13 mouse cellular contexts compared by ENCODE assay signal in the genomic region with DNA sequence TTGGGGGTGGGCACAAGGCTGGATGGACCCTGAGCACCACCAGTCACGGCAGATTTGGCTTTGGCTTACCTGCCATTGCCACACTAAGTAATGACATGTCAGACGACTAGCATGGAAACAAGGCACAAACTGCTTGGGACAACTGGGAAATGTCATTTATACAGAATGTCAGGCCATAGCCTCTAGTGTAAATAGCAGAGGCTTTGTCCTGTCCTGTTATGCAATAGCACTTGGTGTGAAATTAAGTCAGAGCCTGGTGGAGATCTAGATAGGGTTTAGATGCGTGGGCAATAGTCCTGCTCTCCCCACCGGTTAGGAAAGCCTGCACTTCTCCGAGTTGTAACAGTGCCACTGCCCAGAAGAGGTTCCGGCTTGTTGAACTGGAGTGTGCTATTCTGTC.
DNase-seq lines count a peak whose midpoint lies in the region; ATAC-seq and TF ChIP-seq lines count a peak whose summit lies in the region.
"Had no signal": no experiment of that assay in that cellular context is flagged by ENCODE, and none has a peak within 500 bp of the region (broad histone marks: within the 10 kb centered on the region; RNA-seq: fewer than 3 reads in every experiment).

No protein-coding gene starts in this region.

- no peaks in the 10 kb centered on the region for H3K27me3 ChIP-seq in forebrain, embryonic 11.5 days (ENCODE audit: control insufficient read depth, insufficient read depth, low read length)
- H3K27me3 ChIP-seq in forebrain, embryonic 14.5 days (replicated peaks; ENCODE audit: control insufficient read depth, insufficient read depth, low read length), result no peaks in the 10 kb centered on the region
- H3K27me3 ChIP-seq in liver, embryonic 16.5 days (ENCODE audit: control insufficient read depth, insufficient read depth, low read depth, low read length), result no peaks in the 10 kb centered on the region
- H3K27me3 ChIP-seq in liver, postnatal 0 days (ENCODE audit: insufficient read depth, low read length), result no peaks in the 10 kb centered on the region
- H3K27me3 ChIP-seq in ES-Bruce4 (ENCODE audit: control insufficient read depth, insufficient read depth, low read length, poor library complexity, severe bottlenecking), result no peaks in the 10 kb centered on the region
- peaks cover 7% of the 10 kb centered on the region; the same call in 1 of the 2 replicates for H3K27me3 ChIP-seq in hindbrain, embryonic 12.5 days
- H3K27me3 ChIP-seq: megakaryocyte, embryonic 14.5 days had no signal

- no peaks in the 10 kb centered on the region for H3K9me3 ChIP-seq in forebrain, embryonic 11.5 days (ENCODE audit: control insufficient read depth, low read length)
- no peaks in the 10 kb centered on the region for H3K9me3 ChIP-seq in forebrain, embryonic 14.5 days (replicated peaks; ENCODE audit: control insufficient read depth, low read length)
- H3K9me3 ChIP-seq in liver, embryonic 16.5 days (replicated peaks; ENCODE audit: control insufficient read depth, low read length), result no peaks in the 10 kb centered on the region
- H3K9me3 ChIP-seq in liver, postnatal 0 days (ENCODE audit: low read length), result no peaks in the 10 kb centered on the region
- peaks cover 1% of the 10 kb centered on the region; the same call in 1 of the 2 replicates for H3K9me3 ChIP-seq in ES-Bruce4 (replicated peaks; ENCODE audit: control insufficient read depth, insufficient read depth, low read length, poor library complexity, severe bottlenecking)
- no peaks in the 10 kb centered on the region for H3K9me3 ChIP-seq in hindbrain, embryonic 12.5 days (replicated peaks)

- TF ChIP-seq CTCF in liver, postnatal 0 days (IDR thresholded peaks at IDR 0.05; ENCODE audit: low read depth), result no peak
- TF ChIP-seq CTCF in ES-Bruce4 (IDR thresholded peaks at IDR 0.05; ENCODE audit: low read depth, low read length), result no peak

- WGBS in forebrain, embryonic 11.5 days, result 48% methylated on average over 6 of the region's 6 CpGs
- WGBS in forebrain, embryonic 14.5 days, result 34% methylated on average over 6 of the region's 6 CpGs
- WGBS in liver, embryonic 16.5 days (ENCODE audit: insufficient replicate concordance), result 56% methylated on average over 6 of the region's 6 CpGs
- 52% methylated on average over 6 of the region's 6 CpGs for WGBS in liver, postnatal 0 days (ENCODE audit: insufficient replicate concordance)
- 26% methylated on average over 6 of the region's 6 CpGs for WGBS in hindbrain, embryonic 12.5 days

- no peak overlapping the region for H3K4me3 ChIP-seq in forebrain, embryonic 11.5 days (ENCODE audit: low read depth, low read length)
- H3K4me3 ChIP-seq in forebrain, embryonic 14.5 days (ENCODE audit: low read depth, low read length), result no peak overlapping the region
- H3K4me3 ChIP-seq in liver, embryonic 16.5 days (ENCODE audit: low read depth, low read length), result no peak overlapping the region
- H3K4me3 ChIP-seq in liver, postnatal 0 days (ENCODE audit: low read depth, low read length), result no peak overlapping the region
- no peak overlapping the region for H3K4me3 ChIP-seq in ES-Bruce4 (ENCODE audit: low read depth, low read length)
- H3K4me3 ChIP-seq in hindbrain, embryonic 12.5 days, result no peak overlapping the region
- H3K4me3 ChIP-seq: layer of hippocampus, adult 2 months; megakaryocyte, embryonic 14.5 days had no signal

- TF ChIP-seq EP300 in liver, postnatal 0 days (IDR thresholded peaks at IDR 0.05; ENCODE audit: low read depth), result no peak
- no peak for TF ChIP-seq EP300 in ES-Bruce4 (IDR thresholded peaks at IDR 0.05; ENCODE audit: insufficient read depth, low read depth, low read length)

- H3K4me1 ChIP-seq in forebrain, embryonic 11.5 days (replicated peaks; ENCODE audit: control insufficient read depth, insufficient read depth, low read length), result peaks cover 6% of the 10 kb centered on the region; the same call in 1 of the 2 replicates
- H3K4me1 ChIP-seq in forebrain, embryonic 14.5 days (ENCODE audit: control insufficient read depth, insufficient read depth, low read length), result peaks cover 13% of the 10 kb centered on the region
- H3K4me1 ChIP-seq in liver, embryonic 16.5 days (ENCODE audit: control insufficient read depth, low read depth, low read length), result no peaks in the 10 kb centered on the region; the same call in 1 of the 2 replicates
- H3K4me1 ChIP-seq in liver, postnatal 0 days (ENCODE audit: insufficient read depth), result no peaks in the 10 kb centered on the region
- peaks cover 8% of the 10 kb centered on the region for H3K4me1 ChIP-seq in ES-Bruce4 (ENCODE audit: control insufficient read depth, insufficient read depth, low read length)
- H3K4me1 ChIP-seq in hindbrain, embryonic 12.5 days, result peaks cover 26% of the 10 kb centered on the region
- H3K4me1 ChIP-seq: megakaryocyte, embryonic 14.5 days had no signal

- TF ChIP-seq POLR2A in ES-Bruce4 (IDR thresholded peaks at IDR 0.05; ENCODE audit: insufficient read depth, low read length), result no peak

- no peak overlapping the region for H3K4me2 ChIP-seq in forebrain, embryonic 11.5 days (ENCODE audit: low read depth, low read length, severe bottlenecking)
- no peak overlapping the region for H3K4me2 ChIP-seq in forebrain, embryonic 14.5 days (ENCODE audit: low read length)
- H3K4me2 ChIP-seq in liver, embryonic 16.5 days (ENCODE audit: low read depth, low read length), result no peak overlapping the region
- no peak overlapping the region for H3K4me2 ChIP-seq in liver, postnatal 0 days (ENCODE audit: low read depth, low read length)
- H3K4me2 ChIP-seq in hindbrain, embryonic 12.5 days (replicated peaks), result no peak overlapping the region

- no peak overlapping the region for H3K9ac ChIP-seq in forebrain, embryonic 11.5 days (ENCODE audit: low read length)
- H3K9ac ChIP-seq in forebrain, embryonic 14.5 days (ENCODE audit: low read length), result no peak overlapping the region
- H3K9ac ChIP-seq in liver, embryonic 16.5 days (ENCODE audit: low read depth, low read length), result no peak overlapping the region
- H3K9ac ChIP-seq in liver, postnatal 0 days (replicated peaks), result no peak overlapping the region
- no peak overlapping the region for H3K9ac ChIP-seq in ES-Bruce4 (ENCODE audit: low read depth, poor library complexity, severe bottlenecking)
- H3K9ac ChIP-seq in hindbrain, embryonic 12.5 days, result 0 out of 2 replicates have a peak overlapping the region, but pooled peaks have one; percentile 5

- DNase-seq in forebrain, embryonic 11.5 days (ENCODE audit: low spot score), result no peak
- DNase-seq in forebrain, embryonic 14.5 days (ENCODE audit: low spot score), result no peak
- no peak for DNase-seq in liver, postnatal 0 days
- no peak for DNase-seq in thymus, postnatal 14 days
- DNase-seq: cerebellum, adult 2 months; kidney, adult 11 months; spleen, adult 18-20 months had no signal

- no peaks in the 10 kb centered on the region for H3K36me3 ChIP-seq in forebrain, embryonic 11.5 days (ENCODE audit: control insufficient read depth, insufficient read depth, low read length)
- no peaks in the 10 kb centered on the region for H3K36me3 ChIP-seq in forebrain, embryonic 14.5 days (ENCODE audit: control insufficient read depth, insufficient read depth, low read length)
- H3K36me3 ChIP-seq in liver, embryonic 16.5 days (ENCODE audit: control insufficient read depth, insufficient read depth), result no peaks in the 10 kb centered on the region
- no peaks in the 10 kb centered on the region for H3K36me3 ChIP-seq in liver, postnatal 0 days (replicated peaks; ENCODE audit: insufficient read depth, low read length)
- no peaks in the 10 kb centered on the region for H3K36me3 ChIP-seq in ES-Bruce4 (ENCODE audit: control insufficient read depth, insufficient read depth, low read length, poor library complexity, severe bottlenecking)
- no peaks in the 10 kb centered on the region for H3K36me3 ChIP-seq in hindbrain, embryonic 12.5 days

- ATAC-seq in forebrain, embryonic 11.5 days (replicated peaks; ENCODE audit: low FRiP score), result peak; percentile 28; the same call in 1 of the 2 replicates
- ATAC-seq in forebrain, embryonic 14.5 days, result no peak
- peak; percentile 66 for ATAC-seq in liver, embryonic 16.5 days (ENCODE audit: low read depth)
- ATAC-seq in liver, postnatal 0 days, result no peak
- ATAC-seq in hindbrain, embryonic 12.5 days (ENCODE audit: low FRiP score), result peak; percentile 44
- ATAC-seq in monocyte, adult 5-6 weeks (replicated peaks; ENCODE audit: insufficient number of reproducible peaks, low FRiP score, low TSS enrichment, poor library complexity, severe bottlenecking), result no peak

- H3K27ac ChIP-seq in forebrain, embryonic 11.5 days (ENCODE audit: low read depth, low read length), result peak overlapping the region; percentile 41
- H3K27ac ChIP-seq in forebrain, embryonic 14.5 days (ENCODE audit: low read depth, low read length), result no peak overlapping the region
- H3K27ac ChIP-seq in liver, embryonic 16.5 days (ENCODE audit: low read length), result no peak overlapping the region
- no peak overlapping the region for H3K27ac ChIP-seq in liver, postnatal 0 days (ENCODE audit: low read depth)
- H3K27ac ChIP-seq in ES-Bruce4 (ENCODE audit: insufficient read depth, low read length), result peak overlapping the region; percentile 55
- peak overlapping the region; percentile 57 for H3K27ac ChIP-seq in hindbrain, embryonic 12.5 days
- H3K27ac ChIP-seq: layer of hippocampus, adult 2 months had no signal

Comparison
In these comparisons a context has a peak if more than half of its experiments do, and no peak if none do; other contexts are left out.
1. ATAC-seq: peak in forebrain, embryonic 11.5 days (single experiment), liver, embryonic 16.5 days (single experiment) and hindbrain, embryonic 12.5 days (single experiment); none in forebrain, embryonic 14.5 days (single experiment), liver, postnatal 0 days (single experiment) and monocyte, adult 5-6 weeks (single experiment).
2. H3K27ac ChIP-seq: peak in forebrain, embryonic 11.5 days (single experiment), ES-Bruce4 (single experiment) and hindbrain, embryonic 12.5 days (single experiment); none in forebrain, embryonic 14.5 days (single experiment), liver, embryonic 16.5 days (single experiment) and liver, postnatal 0 days (single experiment).